Mouse (Mus musculus) forebrain, embryonic 16.5 days (tissue): ENCODE results near the gene Mpl. TPM values are rescaled to one million over a fixed set of nuclear protein-coding genes. Genes with fewer than 3 reads are reported as not detected.

Experiments
- ATAC-seq: fragments of 200-750 bp; cut with Nextera tagmentation; 2 replicates; pipeline ENCODE4 v1.8.0; 2017; ENCODE audit warnings: mild to moderate bottlenecking, moderate library complexity
- H3K27ac ChIP-seq: fragments of 300-500 bp; sonication (generic); 2 replicates; pipeline ENCODE4 v1.5.1; 2014; ENCODE audit warnings: low read length, control low read depth
- H3K27me3 ChIP-seq: fragments of 300-500 bp; sonication (generic); replicated peaks from 2 replicates; pipeline ENCODE4 v1.6.1; 2014; ENCODE audit warnings: low read length; ENCODE audit not compliant: control insufficient read depth, insufficient read depth
- H3K36me3 ChIP-seq: fragments of 300-500 bp; sonication (generic); 2 replicates; pipeline ENCODE4 v1.6.1; 2014; ENCODE audit not compliant: control insufficient read depth, insufficient read depth
- H3K4me1 ChIP-seq: fragments of 300-500 bp; sonication (generic); replicated peaks from 2 replicates; pipeline ENCODE4 v1.6.1; 2014; ENCODE audit warnings: low read length; ENCODE audit not compliant: control insufficient read depth, insufficient read depth
- H3K4me2 ChIP-seq: fragments of 300-500 bp; sonication (generic); 2 replicates; pipeline ENCODE4 v1.6.1; 2014; ENCODE audit warnings: mild to moderate bottlenecking, low read length, control low read depth
- H3K4me3 ChIP-seq: fragments of 300-500 bp; sonication (generic); replicated peaks from 2 replicates; pipeline ENCODE4 v1.5.1; 2014; ENCODE audit warnings: mild to moderate bottlenecking, low read length, control low read depth
- H3K9ac ChIP-seq: fragments of 300-500 bp; sonication (generic); replicated peaks from 2 replicates; pipeline ENCODE4 v1.6.1; 2014; ENCODE audit warnings: low read depth, low read length, control low read depth
- H3K9me3 ChIP-seq: fragments of 300-500 bp; sonication (generic); 2 replicates; pipeline ENCODE4 v1.6.1; 2016; ENCODE audit warnings: low read length; ENCODE audit not compliant: control insufficient read depth
- WGBS: fragments of 180-500 bp; shearing (Covaris S2); extraction: QIAGEN DNeasy Blood & Tissue Kit; methylation state at CpG from one replicate; pipeline ENCODE4 v1.1.7; 2014; 5-methylcytosine and 5-hydroxymethylcytosine counted together
- polyA plus RNA-seq: library from polyadenylated mRNA; unstranded; fragments of >200 nt; fragmentation: Nextera tagmentation; extraction: Ambion mirVana; gene quantifications from 2 replicates; pipeline ENCODE4 v1.2.1, GENCODE M21; 2015

The Mpl gene
- polyA plus RNA-seq, 1 experiment from 2014 or later, result not detected

- Histone ChIP-seq H3K4me3 (no peak overlapping the region), H3K27me3 (no peaks in the 10 kb centered on the region), H3K4me2 (no peak overlapping the region), H3K9ac (no peak overlapping the region), H3K4me1 (no peaks in the 10 kb centered on the region), H3K27ac (no peak overlapping the region), H3K9me3 (no peaks in the 10 kb centered on the region), H3K36me3 (peaks cover 53% of the 10 kb centered on the region)
- no peak for ATAC-seq
- WGBS, result 98% methylated on average over 5 of the region's 5 CpGs
Measured at GRCm38 (mm10) chr4:118416329-118416728, 41.0 kb downstream of the Mpl start.

- Histone ChIP-seq H3K4me3 (no peak overlapping the region), H3K4me1 (no peaks in the 10 kb centered on the region), H3K4me2 (no peak overlapping the region), H3K9me3 (no peaks in the 10 kb centered on the region), H3K9ac (no peak overlapping the region), H3K27ac (no peak overlapping the region), H3K27me3 (no peaks in the 10 kb centered on the region), H3K36me3 (peaks cover 50% of the 10 kb centered on the region)
- 88% methylated on average over 2 of the region's 2 CpGs for WGBS
- ATAC-seq, result no peak
Measured at GRCm38 (mm10) chr4:118415779-118416178, 41.5 kb downstream of the Mpl start.

DNA sequence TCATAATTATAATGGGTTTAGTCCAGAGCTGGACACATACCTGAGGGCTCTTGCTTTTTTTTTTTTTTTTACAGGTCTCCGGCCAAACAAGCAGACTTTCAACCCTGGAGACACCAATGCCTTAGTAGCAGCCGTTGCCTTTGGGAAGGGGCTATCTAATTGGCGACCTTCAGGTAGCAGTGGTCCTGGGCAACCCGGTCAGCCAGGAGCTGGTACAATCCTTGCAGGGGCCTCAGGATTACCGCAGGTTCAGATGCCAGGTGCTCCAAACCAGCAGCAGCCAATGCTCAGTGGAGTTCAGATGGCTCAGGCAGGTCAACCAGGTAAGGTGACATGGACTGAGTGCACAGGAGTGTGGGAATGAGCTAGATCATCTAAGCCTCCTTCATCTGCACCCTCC lies 43.8 kb downstream of the Mpl start:
- no peak for ATAC-seq
- Histone ChIP-seq H3K27me3 (no peaks in the 10 kb centered on the region), H3K36me3 (peaks cover 40% of the 10 kb centered on the region), H3K4me3 (no peak overlapping the region), H3K27ac (no peak overlapping the region), H3K4me1 (peaks cover 9% of the 10 kb centered on the region), H3K4me2 (no peak overlapping the region), H3K9ac (no peak overlapping the region), H3K9me3 (no peaks in the 10 kb centered on the region)
- WGBS, result 96% methylated on average over 5 of the region's 5 CpGs

- H3K4me3 ChIP-seq, result no peak overlapping the region
- H3K4me1 ChIP-seq, result peaks cover 17% of the 10 kb centered on the region
- H3K36me3 ChIP-seq, result peaks cover 29% of the 10 kb centered on the region
- H3K4me2 ChIP-seq, result no peak overlapping the region
- no peaks in the 10 kb centered on the region for H3K9me3 ChIP-seq
- no peaks in the 10 kb centered on the region for H3K27me3 ChIP-seq
- ATAC-seq, result no peak
- 94% methylated on average over 5 of the region's 5 CpGs for WGBS
- no peak overlapping the region for H3K27ac ChIP-seq
- H3K9ac ChIP-seq, result no peak overlapping the region
Measured at GRCm38 (mm10) chr4:118410871-118411270, 46.4 kb downstream of the Mpl start.

DNA sequence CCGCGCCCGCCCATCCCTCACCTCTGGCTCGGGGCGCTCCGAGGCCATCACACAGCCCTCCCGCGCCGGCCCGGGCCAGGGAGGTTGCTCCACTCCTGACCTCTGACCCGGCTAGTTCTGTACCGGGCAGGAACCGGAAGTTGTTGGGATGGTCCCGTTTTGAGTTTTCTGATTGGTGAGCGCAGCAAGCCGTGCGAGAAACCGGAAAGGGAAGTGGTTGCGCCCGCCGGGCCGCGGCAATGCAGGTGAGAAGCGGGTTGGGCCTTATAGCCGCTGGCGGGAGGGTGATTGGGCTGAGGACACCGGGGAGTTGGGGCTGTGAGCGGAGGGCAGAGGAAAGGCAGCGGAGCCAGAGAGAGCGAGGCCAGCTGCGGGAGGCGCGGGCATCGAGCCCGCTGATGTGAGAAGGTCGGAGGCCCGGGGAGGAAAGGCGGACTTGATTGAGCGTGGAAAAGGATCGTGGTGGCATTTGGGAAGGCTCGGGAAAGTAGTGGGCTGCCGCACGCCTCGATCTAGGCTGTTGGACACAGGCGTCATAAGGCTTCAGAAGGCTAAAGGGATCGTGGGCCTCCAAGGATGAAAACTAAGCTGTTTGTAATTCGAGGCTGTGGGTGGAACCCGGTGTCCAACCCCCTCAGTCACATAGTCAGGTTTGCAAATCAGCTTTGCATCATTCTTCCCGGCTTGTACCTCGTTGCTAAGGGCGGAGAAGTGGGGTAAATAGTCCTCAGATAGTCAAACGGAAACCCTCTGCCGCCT lies 48.0 kb downstream of the Mpl start, which contains the start of the genes Szt2 and Med8:
Gene Szt2 (minus strand): TSS at position 132 of the 759 bp plus-strand sequence.
Gene Med8 (plus strand): TSS at position 196 of the 759 bp plus-strand sequence.
- peak within 1 kb of the TSS; percentile 92 for H3K9ac ChIP-seq
- peak within 1 kb of the TSS; percentile 95 for H3K4me3 ChIP-seq
- peak within 1 kb of the TSS; percentile 35 for H3K27ac ChIP-seq
- no peaks in the 10 kb centered on the region for H3K9me3 ChIP-seq
- peak within 1 kb of the TSS; percentile 82 for H3K4me2 ChIP-seq
- peaks cover 17% of the 10 kb centered on the region for H3K4me1 ChIP-seq
- H3K27me3 ChIP-seq, result no peaks in the 10 kb centered on the region
- under 1% methylated on average over 53 of the region's 53 CpGs for WGBS
- peaks cover 17% of the 10 kb centered on the region for H3K36me3 ChIP-seq
- ATAC-seq, result peak; percentile 96

GRCm38 (mm10) chr4:118402701-118403100 lies 54.6 kb downstream of the Mpl start:
- peaks cover 27% of the 10 kb centered on the region for H3K36me3 ChIP-seq
- no peak for ATAC-seq

GRCm38 (mm10) chr4:118401918-118402317 lies 55.4 kb downstream of the Mpl start:
- Histone ChIP-seq H3K27ac (no peak overlapping the region), H3K4me1 (no peaks in the 10 kb centered on the region), H3K36me3 (peaks cover 31% of the 10 kb centered on the region), H3K9me3 (no peaks in the 10 kb centered on the region), H3K4me2 (no peak overlapping the region), H3K9ac (no peak overlapping the region), H3K27me3 (no peaks in the 10 kb centered on the region), H3K4me3 (no peak overlapping the region)
- ATAC-seq, result no peak
- WGBS, result 94% methylated on average over 5 of the region's 5 CpGs

More at GRCm38 (mm10) chr4:118402701-118403100, 54.6 kb downstream of the Mpl start:
- 94% methylated on average over 12 of the region's 12 CpGs for WGBS
- no peaks in the 10 kb centered on the region for H3K4me1 ChIP-seq
- no peaks in the 10 kb centered on the region for H3K9me3 ChIP-seq
- no peak overlapping the region for H3K4me3 ChIP-seq
- H3K9ac ChIP-seq, result no peak overlapping the region
- no peak overlapping the region for H3K27ac ChIP-seq
- no peaks in the 10 kb centered on the region for H3K27me3 ChIP-seq
- no peak overlapping the region for H3K4me2 ChIP-seq

DNA sequence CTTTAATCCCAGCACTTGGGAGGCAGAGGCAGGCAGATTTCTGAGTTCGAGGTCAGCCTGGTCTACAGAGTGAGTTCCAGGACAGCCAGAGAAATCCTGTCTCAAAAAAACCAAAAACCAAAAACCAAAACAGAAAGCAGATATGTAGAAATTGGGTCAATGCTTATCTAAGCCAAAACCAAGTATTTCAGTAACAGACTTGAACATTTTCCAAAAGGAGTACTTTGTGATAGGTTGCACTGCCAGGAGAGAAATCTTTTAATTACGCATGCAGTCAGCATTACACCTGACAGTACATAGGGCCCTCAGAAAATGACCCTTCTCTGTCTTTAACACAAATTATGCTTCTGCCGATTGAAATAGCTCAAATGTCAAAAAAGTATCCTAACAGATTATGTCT lies 55.9 kb downstream of the Mpl start:
- WGBS, result 97% methylated on average over 3 of the region's 3 CpGs
- Histone ChIP-seq H3K4me2 (no peak overlapping the region), H3K4me1 (no peaks in the 10 kb centered on the region), H3K36me3 (peaks cover 35% of the 10 kb centered on the region), H3K27me3 (no peaks in the 10 kb centered on the region), H3K9ac (no peak overlapping the region), H3K27ac (no peak overlapping the region), H3K4me3 (no peak overlapping the region), H3K9me3 (no peaks in the 10 kb centered on the region)
- no peak for ATAC-seq

GRCm38 (mm10) chr4:118398400-118398799 lies 58.9 kb downstream of the Mpl start:
- Histone ChIP-seq H3K4me2 (no peak overlapping the region), H3K9me3 (no peaks in the 10 kb centered on the region), H3K27me3 (no peaks in the 10 kb centered on the region), H3K4me1 (no peaks in the 10 kb centered on the region), H3K36me3 (peaks cover 44% of the 10 kb centered on the region), H3K4me3 (no peak overlapping the region), H3K9ac (no peak overlapping the region), H3K27ac (no peak overlapping the region)
- ATAC-seq, result no peak
- WGBS, result 96% methylated on average over 6 of the region's 6 CpGs
